Mouse (Mus musculus) heart, adult 10 weeks (tissue): ENCODE data around the gene Ubxn1. TPM values are rescaled to one million over a fixed set of nuclear protein-coding genes. Genes with fewer than 3 reads are reported as not detected.

Source experiments
- polyA plus RNA-seq: library from polyadenylated mRNA; stranded (reverse); fragments of 350-450 nt; fragmentation: Illumina TruSeq; extraction: RNeasy Lipid Tissue Mini Kit (QIAGEN cat#74804); gene quantifications from one replicate; pipeline ENCODE4 v1.2.3, GENCODE M21; 2014; ENCODE audit warnings: low read depth, low replicate concordance

The Ubxn1 gene
- 129 TPM for polyA plus RNA-seq

GRCm38 (mm10) chr19:8871267-8872186 is at the start of gene Ubxn1:
TSS of gene Ubxn1 (plus strand) at chr19:8871496.

GRCm38 (mm10) chr19:8829660-8830059 is 41.6 kb upstream of the Ubxn1 start, which contains the start of gene AC129217.1:
TSS of gene AC129217.1 (plus strand) at chr19:8829773.

GRCm38 (mm10) chr19:8837251-8837791 is 34.0 kb upstream of the Ubxn1 start, which contains the start of gene Bscl2:
TSS of gene Bscl2 (plus strand) at chr19:8837467.

GRCm38 (mm10) chr19:8839103-8839907 is 32.0 kb upstream of the Ubxn1 start, which contains the start of gene Gng3:
TSS of gene Gng3 (minus strand) at chr19:8839194.

GRCm38 (mm10) chr19:8850402-8850901 is 20.8 kb upstream of the Ubxn1 start, which contains the start of gene Lrrn4cl:
TSS of gene Lrrn4cl (plus strand) at chr19:8850768.

GRCm38 (mm10) chr19:8880311-8881033 is 9.2 kb downstream of the Ubxn1 start, which contains the start of gene Uqcc3:
TSS of gene Uqcc3 (minus strand) at chr19:8880923.

GRCm38 (mm10) chr19:8883616-8884015 is 12.3 kb downstream of the Ubxn1 start, which contains the start of the genes Lbhd1 and Gm49403:
TSS of gene Lbhd1 (plus strand) at chr19:8883732.
TSS of gene Gm49403 (plus strand) at chr19:8883930.

GRCm38 (mm10) chr19:8888511-8889385 is 17.5 kb downstream of the Ubxn1 start, which contains the start of the genes 1810009A15Rik and Gm49416:
TSS of gene 1810009A15Rik (plus strand) at chr19:8888853.
TSS of gene Gm49416 (plus strand) at chr19:8888926.

GRCm38 (mm10) chr19:8892829-8893766 is 21.8 kb downstream of the Ubxn1 start, which contains the start of gene Ints5:
TSS of gene Ints5 (plus strand) at chr19:8893005.

GRCm38 (mm10) chr19:8897865-8898495 is 26.7 kb downstream of the Ubxn1 start, which contains the start of gene Ganab:
TSS of gene Ganab (plus strand) at chr19:8898071.

GRCm38 (mm10) chr19:8920073-8920736 is 48.9 kb downstream of the Ubxn1 start, which contains the start of gene B3gat3:
TSS of gene B3gat3 (plus strand) at chr19:8920374.

Other genes starting within 250 kb of the Ubxn1 start
- gene Chrm1, start 207.7 kb upstream of the Ubxn1 start, polyA plus RNA-seq: not detected
- 53.3 TPM for gene Slc3a2, start 148.1 kb upstream of the Ubxn1 start, polyA plus RNA-seq
- 21.9 TPM for gene Wdr74, start 135.7 kb upstream of the Ubxn1 start, polyA plus RNA-seq
- gene 1700092M07Rik, start 130.8 kb upstream of the Ubxn1 start, polyA plus RNA-seq: not detected
- 51.6 TPM for gene Stx5a, start 130.1 kb upstream of the Ubxn1 start, polyA plus RNA-seq
- gene Nxf1, start 114.4 kb upstream of the Ubxn1 start, polyA plus RNA-seq: 80.9 TPM
- 132 TPM for gene Tmem223, start 100.5 kb upstream of the Ubxn1 start, polyA plus RNA-seq
- 18.0 TPM for gene Tmem179b, start 97.0 kb upstream of the Ubxn1 start, polyA plus RNA-seq
- 4.8 TPM for gene Taf6l, start 85.1 kb upstream of the Ubxn1 start, polyA plus RNA-seq
- 84.7 TPM for gene Polr2g, start 72.9 kb upstream of the Ubxn1 start, polyA plus RNA-seq
- gene Zbtb3, start 68.9 kb upstream of the Ubxn1 start, polyA plus RNA-seq: 1.9 TPM
- 19.7 TPM for gene Ttc9c, start 52.2 kb upstream of the Ubxn1 start, polyA plus RNA-seq
- 53.1 TPM for gene Hnrnpul2, start 51.5 kb upstream of the Ubxn1 start, polyA plus RNA-seq
- gene AC129217.1, start 41.7 kb upstream of the Ubxn1 start, polyA plus RNA-seq: not detected
- 28.4 TPM for gene Bscl2, start 34.0 kb upstream of the Ubxn1 start, polyA plus RNA-seq
- not detected for gene Gng3, start 32.3 kb upstream of the Ubxn1 start, polyA plus RNA-seq
- gene Lrrn4cl, start 20.7 kb upstream of the Ubxn1 start, polyA plus RNA-seq: 3.0 TPM
- gene Uqcc3, start 9.4 kb downstream of the Ubxn1 start, polyA plus RNA-seq: 58.9 TPM
- gene Lbhd1, start 12.2 kb downstream of the Ubxn1 start, polyA plus RNA-seq: 0.76 TPM
- not detected for gene Gm49403, start 12.4 kb downstream of the Ubxn1 start, polyA plus RNA-seq
- gene 1810009A15Rik, start 17.4 kb downstream of the Ubxn1 start, polyA plus RNA-seq: 33.7 TPM
- not detected for gene Gm49416, start 17.4 kb downstream of the Ubxn1 start, polyA plus RNA-seq
- gene Ints5, start 21.5 kb downstream of the Ubxn1 start, polyA plus RNA-seq: 8.8 TPM
- 55.4 TPM for gene Ganab, start 26.6 kb downstream of the Ubxn1 start, polyA plus RNA-seq
- gene B3gat3, start 48.9 kb downstream of the Ubxn1 start, polyA plus RNA-seq: 39.6 TPM
- gene Rom1, start 57.9 kb downstream of the Ubxn1 start, polyA plus RNA-seq: 19.5 TPM
- gene Eml3, start 58.1 kb downstream of the Ubxn1 start, polyA plus RNA-seq: 11.8 TPM
- 34.6 TPM for gene Mta2, start 70.4 kb downstream of the Ubxn1 start, polyA plus RNA-seq
- 9.8 TPM for gene Tut1, start 82.4 kb downstream of the Ubxn1 start, polyA plus RNA-seq
- 285 TPM for gene Eef1g, start 95.5 kb downstream of the Ubxn1 start, polyA plus RNA-seq
- 84.3 TPM for gene Ahnak, start 117.8 kb downstream of the Ubxn1 start, polyA plus RNA-seq
- not detected for gene Scgb1a1, start 216.5 kb downstream of the Ubxn1 start, polyA plus RNA-seq